Mouse (Mus musculus): ENCODE measurements around the gene Dtnb.

- TF ChIP-seq CTCF (IDR thresholded peaks at IDR 0.05; ENCODE audit: low read depth) (no peak), EP300 (optimal IDR thresholded peaks at IDR 0.05) (no peak)
Measured at GRCm38 (mm10) chr12:3582604-3583003, 10.4 kb downstream of the Dtnb start.

Measured in stomach, postnatal 0 days (tissue).